Mouse (Mus musculus): ENCODE data around the gene 9130230L23Rik.

The 9130230L23Rik gene

DNA sequence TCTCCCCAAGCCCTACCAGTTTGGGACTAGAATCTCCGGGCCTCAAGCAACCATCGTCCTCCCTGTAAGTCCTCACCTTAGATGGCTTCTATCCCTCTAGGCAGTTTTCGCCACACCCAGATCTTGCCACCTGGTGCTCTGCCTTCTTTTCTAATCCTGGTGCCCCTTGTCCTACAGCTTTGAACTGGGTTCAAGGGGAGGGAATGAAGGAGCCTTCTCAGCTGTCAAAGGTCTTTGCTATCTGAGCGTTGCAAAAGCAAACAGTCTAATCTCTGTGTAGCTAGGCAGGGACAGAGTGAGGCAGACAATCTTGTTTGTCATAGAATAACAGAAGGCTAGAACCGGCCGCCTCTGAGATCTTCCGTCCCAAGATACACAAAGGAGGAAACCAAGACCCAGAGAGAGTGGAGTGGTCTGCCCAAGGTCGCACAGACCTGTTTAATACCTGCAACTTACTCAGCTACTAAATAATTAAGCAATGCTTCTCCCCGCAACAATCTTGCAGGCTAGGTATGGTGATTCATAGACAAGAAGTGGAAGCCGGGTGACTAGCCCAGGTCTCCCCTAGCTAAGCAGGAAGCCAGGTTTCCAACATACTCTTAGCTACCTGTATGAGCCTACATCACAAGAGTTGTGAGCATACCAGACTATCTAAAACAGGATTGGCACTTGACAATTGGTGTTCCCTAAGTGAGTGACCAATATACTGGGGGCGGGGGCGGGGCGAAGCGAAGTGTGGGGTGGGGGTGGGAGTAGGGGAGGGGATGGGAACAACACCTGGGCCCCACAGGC, at the start of gene 9130230L23Rik:
Gene 9130230L23Rik, minus strand, starts transcription at position 152 of the 792 bp plus-strand sequence.
- DNase-seq = no peak

DNA sequence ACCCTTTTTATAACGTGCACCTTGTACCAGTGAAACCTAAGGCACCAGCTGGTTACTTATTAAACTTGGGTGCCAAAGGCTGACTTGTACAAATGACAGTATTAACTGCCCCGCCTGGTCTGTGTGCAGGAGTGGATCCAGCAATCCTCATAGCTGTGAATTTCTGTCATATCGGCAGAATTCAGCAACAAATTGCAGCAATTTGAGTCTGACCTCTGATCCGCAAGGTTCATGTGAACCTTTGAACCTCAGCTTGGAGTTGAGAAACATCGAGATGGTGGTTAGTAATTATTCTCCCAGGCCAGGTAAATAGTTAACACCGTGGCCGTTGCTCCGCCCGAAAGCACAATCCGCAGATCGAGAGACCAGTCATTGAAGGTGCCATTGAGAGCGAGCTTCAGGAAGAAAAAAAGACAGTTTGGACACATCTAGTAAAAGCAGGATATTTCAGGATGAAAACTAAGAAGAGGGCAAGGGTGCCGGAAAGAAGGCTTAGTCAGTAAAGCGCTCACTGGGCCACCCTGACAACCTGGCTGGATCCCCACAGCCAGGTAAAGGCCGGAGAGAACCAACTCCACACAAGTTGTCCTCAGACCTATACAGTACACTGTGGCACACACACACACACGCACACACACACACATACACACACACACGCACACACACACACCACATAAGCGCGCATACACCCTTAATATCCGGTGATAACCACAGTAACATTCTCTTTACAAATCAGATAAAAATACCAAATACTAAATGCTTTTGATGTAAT, 48.9 kb upstream of the 9130230L23Rik start:
- no peak for DNase-seq

DNA sequence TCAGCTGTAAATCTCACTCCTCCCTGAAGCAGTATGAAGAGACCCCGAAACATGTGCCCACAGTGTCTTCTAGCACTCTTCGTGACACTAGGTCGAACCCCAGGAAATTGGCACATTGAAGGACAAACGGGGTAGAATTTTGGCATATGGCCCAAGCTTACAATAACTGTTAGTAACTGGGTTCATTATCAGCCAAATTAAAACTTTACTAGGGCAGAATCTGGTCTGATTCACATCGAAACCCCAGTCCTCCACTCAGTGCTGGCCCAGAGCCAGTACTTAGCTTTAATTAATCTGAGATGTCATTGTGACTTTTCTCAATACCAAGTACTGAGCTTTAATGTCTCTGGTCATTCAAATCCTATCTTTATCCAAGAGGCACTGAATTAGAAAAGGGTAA, 46.8 kb upstream of the 9130230L23Rik start:
- no peak for DNase-seq

GRCm38 (mm10) chr5:66046356-66046755, 42.3 kb upstream of the 9130230L23Rik start:
- DNase-seq = no peak

DNA sequence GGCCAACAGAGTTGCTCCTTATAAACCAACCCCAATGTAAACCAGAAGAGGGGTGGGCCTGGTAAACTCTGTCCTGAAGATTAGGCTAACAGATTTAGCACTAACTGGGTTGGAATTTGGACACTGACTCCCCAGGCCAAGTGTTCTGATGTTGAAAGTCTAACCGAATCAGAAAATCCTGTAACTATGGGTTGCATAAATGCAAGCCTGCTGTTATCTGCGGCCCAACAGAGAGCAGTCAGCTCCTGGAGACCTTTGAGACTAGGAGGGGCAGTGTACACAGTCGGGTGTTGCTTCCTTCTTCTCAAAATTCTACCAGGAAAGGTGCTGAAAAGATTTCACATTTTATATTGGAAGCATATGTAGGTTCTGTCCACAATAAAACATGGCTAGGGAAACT, 39.8 kb upstream of the 9130230L23Rik start:
- no peak for DNase-seq

- no peak for DNase-seq
These were observed 38.7 kb upstream of the 9130230L23Rik start for GRCm38 (mm10) chr5:66042651-66043340.

DNA sequence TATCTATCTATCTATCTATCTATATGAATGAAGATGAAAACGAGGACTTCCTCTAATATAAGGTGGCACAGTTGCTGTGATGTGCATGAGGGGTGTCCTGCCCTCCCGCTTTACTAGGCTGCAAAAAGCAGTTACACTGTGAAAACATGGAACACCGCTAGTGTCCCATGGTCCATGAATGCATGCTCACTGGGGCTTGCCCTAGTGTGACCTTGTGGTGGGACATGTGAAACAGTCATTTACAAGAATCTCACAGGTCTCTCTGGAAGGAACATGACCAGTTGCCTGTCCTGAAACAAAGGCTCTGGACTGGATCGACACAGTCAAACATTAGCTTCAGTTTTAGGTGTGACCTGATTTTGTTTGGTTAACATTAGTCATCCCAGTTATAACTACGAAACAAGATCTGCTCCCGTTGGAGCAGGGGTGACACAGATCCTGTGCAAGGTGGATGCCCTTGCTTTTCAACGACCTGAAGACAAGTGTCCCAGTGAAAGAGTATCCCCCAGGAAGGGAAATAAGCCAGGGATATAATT, 36.7 kb upstream of the 9130230L23Rik start:
- no peak for DNase-seq

- no peak for DNase-seq
These were observed 35.7 kb upstream of the 9130230L23Rik start for GRCm38 (mm10) chr5:66039813-66040212.

- no peak for DNase-seq
These were observed 33.0 kb upstream of the 9130230L23Rik start for GRCm38 (mm10) chr5:66037066-66037465.

DNA sequence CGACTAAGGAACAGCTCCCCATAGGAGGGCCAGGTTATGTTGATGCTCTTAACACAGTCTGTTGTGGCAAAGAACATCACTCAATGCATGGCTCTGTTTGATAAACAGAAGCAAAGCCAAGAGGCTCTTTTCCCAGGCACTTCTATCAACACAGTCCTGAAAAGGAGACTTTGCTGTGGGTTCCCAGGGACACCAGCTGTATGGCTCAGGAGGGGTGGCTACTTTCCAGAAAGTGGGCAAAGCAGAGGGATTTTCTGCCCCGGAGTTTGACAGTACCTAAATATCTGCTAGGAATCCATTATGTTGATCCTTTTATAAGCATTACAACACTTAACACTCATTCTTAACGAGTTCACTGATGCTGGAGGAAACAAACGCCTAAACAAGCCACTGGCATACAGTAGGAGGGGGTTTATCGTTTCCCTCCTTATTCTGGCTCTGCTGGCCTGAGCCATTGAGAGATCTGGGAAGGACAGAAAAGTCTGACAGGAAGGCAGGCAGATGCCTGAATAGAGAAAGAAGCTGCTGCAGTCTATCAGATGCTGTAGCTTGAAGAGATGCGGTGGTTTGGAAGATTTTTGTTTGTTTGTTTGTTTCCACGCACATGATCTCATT, 32.5 kb upstream of the 9130230L23Rik start:
- DNase-seq = no peak

DNA sequence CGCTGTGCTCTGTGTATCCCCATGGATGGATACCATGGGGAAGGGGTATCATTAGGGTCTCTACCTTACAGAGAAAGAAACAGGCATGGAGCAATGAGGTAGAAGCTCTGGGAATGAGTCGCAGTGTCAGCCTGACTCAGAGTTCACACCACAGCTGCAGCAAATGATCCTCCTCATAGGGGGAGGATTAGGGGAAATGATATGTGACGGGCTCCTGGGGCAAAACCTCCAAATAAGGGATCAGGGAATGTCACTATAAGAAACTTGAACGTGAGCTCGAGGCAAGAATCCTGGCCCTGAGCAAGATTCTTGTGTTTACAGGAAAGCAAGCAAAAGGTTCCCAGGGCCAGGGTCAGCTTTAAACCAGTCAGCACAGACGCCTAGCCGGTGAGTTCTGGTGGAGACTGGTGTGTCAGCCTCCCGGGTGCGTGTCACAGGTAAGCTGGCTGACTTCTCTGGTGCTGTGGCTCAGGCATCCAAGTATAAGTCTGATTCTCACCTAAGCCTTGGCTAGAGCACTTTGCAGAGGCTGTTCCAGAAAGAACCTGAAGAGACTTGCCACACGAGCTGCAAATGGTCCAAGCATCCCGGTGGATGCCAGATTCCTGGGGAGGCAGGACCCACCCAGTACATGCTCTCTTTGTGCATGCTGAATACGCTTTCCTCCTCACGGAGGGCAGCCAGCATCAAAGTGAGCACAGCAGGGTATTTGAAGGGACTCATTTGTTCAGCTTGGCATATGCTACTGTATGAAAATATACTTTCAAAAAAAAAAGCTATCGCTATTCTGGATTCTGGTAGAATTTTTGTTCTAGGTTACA, 30.5 kb upstream of the 9130230L23Rik start:
- no peak for DNase-seq

DNA sequence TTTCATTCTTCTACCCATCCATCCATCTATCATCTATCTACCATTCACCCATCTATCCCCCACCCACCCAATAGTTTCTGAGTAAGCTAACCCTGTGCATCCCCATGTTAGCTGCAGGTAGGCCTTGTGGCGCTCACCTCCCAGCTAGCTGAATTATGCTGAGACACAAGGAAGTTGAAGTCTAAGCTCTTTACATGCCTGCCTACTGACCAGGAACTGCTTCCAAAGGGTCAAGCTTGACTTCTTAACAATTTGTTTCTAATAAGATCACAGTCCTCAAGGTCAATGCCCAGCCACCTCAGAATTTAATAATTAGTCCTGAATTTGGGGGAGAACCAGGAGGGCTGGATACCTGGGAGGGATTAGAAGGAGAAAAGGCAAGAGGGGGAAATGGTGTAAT, 28.7 kb upstream of the 9130230L23Rik start:
- no peak for DNase-seq

DNA sequence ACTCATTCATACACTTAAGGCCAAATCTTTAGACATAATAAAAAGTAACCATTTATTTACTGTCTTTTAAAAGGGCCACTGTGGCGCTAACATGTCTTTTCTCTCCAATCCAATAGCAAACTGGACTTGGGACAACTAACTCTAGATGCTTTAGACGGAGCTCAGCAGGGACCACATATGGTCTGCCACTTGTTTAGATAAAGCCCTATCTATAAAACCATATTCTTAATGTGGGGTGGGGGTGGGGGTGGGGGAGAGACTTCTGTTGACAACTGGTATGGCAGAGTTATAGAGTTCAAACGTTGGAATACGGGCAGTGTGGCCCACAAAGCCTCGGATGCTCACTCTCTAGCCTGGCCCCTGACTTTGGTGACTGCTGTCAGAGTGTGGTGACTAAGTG, 27.6 kb upstream of the 9130230L23Rik start:
- DNase-seq = no peak

DNA sequence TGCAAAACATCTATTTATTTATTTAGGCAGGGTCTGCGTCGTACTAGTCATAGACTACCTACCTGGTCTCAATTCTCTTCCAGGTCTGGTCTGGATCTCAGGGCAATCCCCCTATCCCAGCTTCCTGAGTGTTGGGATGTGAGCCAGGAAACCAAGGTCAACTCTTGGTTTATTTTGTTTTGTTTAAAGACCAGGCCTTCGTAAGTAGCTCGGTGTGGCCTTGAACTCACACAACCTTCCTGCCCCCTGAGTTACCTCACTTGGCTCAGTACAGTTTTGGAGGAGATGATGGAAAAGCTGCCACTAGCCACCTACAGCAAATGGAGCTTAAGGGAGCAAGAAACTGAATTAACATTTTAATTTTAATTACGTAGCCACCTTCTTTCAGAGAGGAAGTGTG, 24.1 kb upstream of the 9130230L23Rik start:
- no peak for DNase-seq

GRCm38 (mm10) chr5:66027206-66027605, 23.1 kb upstream of the 9130230L23Rik start:
- no peak for DNase-seq

GRCm38 (mm10) chr5:66026796-66027195, 22.7 kb upstream of the 9130230L23Rik start:
- DNase-seq = no peak

DNA sequence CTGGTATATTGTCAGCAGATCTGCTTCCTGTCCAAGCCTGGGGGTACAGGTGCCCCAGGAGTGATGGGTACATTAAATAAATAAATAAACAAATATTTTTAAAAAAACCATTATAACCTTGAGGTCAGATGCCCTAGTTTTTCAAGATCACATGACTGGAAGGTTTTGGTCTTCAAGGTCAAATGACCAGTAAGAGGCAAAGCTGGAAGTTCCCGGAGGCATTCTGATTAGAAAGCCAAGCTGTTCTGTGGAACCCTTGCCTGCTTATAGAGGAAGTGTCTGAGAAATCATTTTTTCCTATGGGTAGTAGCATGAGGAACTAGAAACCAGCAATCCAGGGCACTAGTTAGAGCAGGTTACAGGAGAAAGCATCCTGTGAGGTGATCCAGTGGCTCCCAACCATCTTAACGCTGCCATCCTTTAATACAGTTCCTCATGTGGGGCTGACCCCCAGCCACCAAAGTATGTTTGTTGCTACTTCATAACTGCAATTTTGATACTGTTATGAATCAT, 11.4 kb upstream of the 9130230L23Rik start:
- no peak for DNase-seq

GRCm38 (mm10) chr5:66014437-66014836, 10.4 kb upstream of the 9130230L23Rik start:
- no peak for DNase-seq

- no peak for DNase-seq
These were observed 9.9 kb upstream of the 9130230L23Rik start for GRCm38 (mm10) chr5:66013999-66014398.

DNA sequence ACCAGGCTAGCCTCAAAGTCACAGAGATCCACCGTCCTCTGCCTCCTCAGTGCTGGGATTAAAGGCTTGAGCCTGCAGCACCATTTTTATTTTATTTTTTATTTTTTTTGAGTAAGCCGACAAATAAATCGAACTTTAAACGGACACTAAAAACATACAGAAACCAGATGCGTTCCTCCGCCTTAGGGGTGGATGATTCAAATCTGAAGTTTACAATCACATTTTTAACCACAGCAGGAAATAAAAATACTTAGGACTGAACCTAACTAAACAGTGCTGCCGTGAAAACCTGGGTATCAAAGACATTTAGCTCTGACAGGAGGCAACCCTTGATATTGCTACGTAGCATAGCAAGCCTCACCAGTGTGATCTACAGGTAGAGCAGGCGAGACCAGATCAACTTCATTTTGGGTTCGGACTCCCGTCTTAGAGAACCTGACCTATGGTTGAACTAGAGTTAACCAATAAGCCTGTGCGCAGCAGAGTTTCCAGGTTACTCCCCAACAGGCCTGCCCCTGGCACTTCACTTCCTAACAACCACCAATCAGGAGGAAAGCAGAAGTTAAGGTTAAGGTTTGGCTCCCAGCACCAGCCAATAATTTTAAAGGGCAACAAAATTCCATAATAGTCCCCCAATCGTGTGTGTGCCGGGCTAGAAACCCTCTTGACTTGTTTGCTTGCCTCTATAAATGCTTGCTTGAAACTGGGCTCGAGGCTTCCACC, 4.3 kb upstream of the 9130230L23Rik start:
- no peak for DNase-seq
